Mouse (Mus musculus) thymus, adult 2 months (tissue): ENCODE data around the gene Limk2. TPM values are rescaled to one million over a fixed set of nuclear protein-coding genes. Genes with fewer than 3 reads are reported as not detected.

Experiments used
- DNase-seq: peaks from one replicate; pipeline ENCODE4 v3.0.0; 2021
- H3K27ac ChIP-seq: fragments of 200-500 bp; 2 replicates; pipeline ENCODE4 v1.5.1; 2012; ENCODE audit warnings: low read length, control low read depth; ENCODE audit not compliant: control insufficient read depth, insufficient read depth
- H3K27me3 ChIP-seq: fragments of 200-500 bp; 2 replicates; pipeline ENCODE4 v1.6.1; 2012; ENCODE audit warnings: mild to moderate bottlenecking, low read length, moderate library complexity, mixed read lengths; ENCODE audit not compliant: control insufficient read depth, insufficient read depth
- H3K36me3 ChIP-seq: fragments of 200-500 bp; 2 replicates; pipeline ENCODE4 v1.6.1; 2012; ENCODE audit warnings: mild to moderate bottlenecking, low read length, moderate library complexity; ENCODE audit not compliant: control insufficient read depth, insufficient read depth
- H3K4me1 ChIP-seq: fragments of 200-500 bp; replicated peaks from 2 replicates; pipeline ENCODE4 v1.6.1; 2012; ENCODE audit warnings: low read length; ENCODE audit not compliant: control insufficient read depth, insufficient read depth
- H3K4me3 ChIP-seq: fragments of 200-500 bp; 2 replicates; pipeline ENCODE4 v1.5.1; 2012; ENCODE audit warnings: mild to moderate bottlenecking, low read length, control low read depth, moderate library complexity; ENCODE audit not compliant: control insufficient read depth, insufficient read depth
- CTCF ChIP-seq: fragments of 200-500 bp; IDR thresholded peaks from 2 replicates; pipeline ENCODE4 v1.5.1; 2012; ENCODE audit warnings: mild to moderate bottlenecking, control low read depth, low read length, moderate library complexity, borderline replicate concordance; ENCODE audit not compliant: control insufficient read depth, poor library complexity, insufficient read depth; ENCODE audit errors: extremely low read depth
- POLR2A ChIP-seq: fragments of 200-500 bp; IDR thresholded peaks from 2 replicates; pipeline ENCODE4 v1.6.1; 2012; ENCODE audit warnings: mild to moderate bottlenecking, low read length, control low read depth, moderate library complexity; ENCODE audit not compliant: control insufficient read depth, poor library complexity, insufficient read depth; ENCODE audit errors: extremely low read depth
- WGBS: fragments of 180-500 bp; shearing (Covaris S2); methylation state at CpG from one replicate; pipeline ENCODE4 v1.1.7; 2018; 5-methylcytosine and 5-hydroxymethylcytosine counted together
- polyA plus RNA-seq: library from polyadenylated mRNA; depleted of rRNA; stranded (reverse); fragments of >200 nt; gene quantifications from 2 replicates; pipeline ENCODE4 v1.2.3, GENCODE M21; 2012

Gene Limk2
- polyA plus RNA-seq, 1 experiment = 185 TPM

- Histone ChIP-seq H3K36me3 (peaks cover 34% of the 10 kb centered on the region), H3K4me1 (peaks cover 27% of the 10 kb centered on the region), H3K27me3 (no peaks in the 10 kb centered on the region), H3K4me3 (no peak overlapping the region), H3K27ac (no peak overlapping the region)
- TF ChIP-seq CTCF = no peak
- no peak for TF ChIP-seq POLR2A
- DNase-seq = no peak
Observed at GRCm38 (mm10) chr11:3347835-3348195, 61.2 kb downstream of the Limk2 start.

DNA sequence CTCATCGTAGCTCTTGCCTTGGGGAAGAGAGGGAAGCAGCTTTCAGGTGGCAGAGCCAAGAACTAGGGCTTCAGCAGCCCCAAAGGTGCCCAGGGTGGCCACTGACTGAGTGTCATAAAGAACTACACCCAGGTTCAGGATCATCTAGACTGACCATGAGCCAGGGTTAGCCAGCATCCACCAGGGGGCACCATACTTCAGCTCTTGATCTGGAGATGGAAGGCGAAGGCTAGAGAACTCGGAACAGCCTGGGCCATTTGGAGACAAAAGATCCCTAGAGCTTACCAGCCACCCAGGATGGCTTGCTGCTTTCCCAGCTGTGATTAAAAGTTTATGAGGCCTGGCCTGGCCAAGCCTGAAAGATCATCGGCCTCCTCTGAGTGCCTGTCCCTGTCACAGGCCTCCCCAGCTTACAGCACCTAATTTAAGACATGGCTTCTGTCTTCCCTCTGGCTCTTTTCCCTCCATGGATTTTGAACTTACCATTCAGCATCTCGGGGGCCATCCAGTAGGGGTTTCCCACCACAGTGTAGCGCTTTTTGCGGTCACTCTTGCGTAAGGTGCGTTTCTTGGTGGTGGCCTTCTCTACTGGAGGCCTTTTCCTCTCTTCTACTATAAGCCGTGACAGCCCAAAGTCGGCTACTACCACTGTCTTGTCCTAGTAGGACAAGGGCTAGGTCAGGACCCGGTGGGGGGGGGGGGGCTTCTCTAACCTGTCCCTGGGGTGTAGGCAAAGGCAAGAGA is 61.7 kb downstream of the Limk2 start:
- peak overlapping the region; percentile 9; the same call in 1 of the 2 replicates for H3K27ac ChIP-seq
- peak; percentile 87 for DNase-seq
- TF ChIP-seq POLR2A = no peak
- peak; percentile 51; the same call in 1 of the 2 replicates for TF ChIP-seq CTCF
- peaks cover 27% of the 10 kb centered on the region for H3K4me1 ChIP-seq
- no peaks in the 10 kb centered on the region for H3K27me3 ChIP-seq
- no peak overlapping the region for H3K4me3 ChIP-seq
- H3K36me3 ChIP-seq = peaks cover 38% of the 10 kb centered on the region
- 74% methylated on average over 12 of the region's 12 CpGs for WGBS

GRCm38 (mm10) chr11:3346351-3346750 is 62.6 kb downstream of the Limk2 start:
- H3K4me3 ChIP-seq = no peak overlapping the region
- H3K27me3 ChIP-seq = no peaks in the 10 kb centered on the region
- DNase-seq = no peak
- H3K36me3 ChIP-seq = peaks cover 41% of the 10 kb centered on the region
- H3K4me1 ChIP-seq = peaks cover 30% of the 10 kb centered on the region
- H3K27ac ChIP-seq = no peak overlapping the region
- 95% methylated on average over 7 of the region's 7 CpGs for WGBS
- TF ChIP-seq CTCF (no peak), POLR2A (no peak)

DNA sequence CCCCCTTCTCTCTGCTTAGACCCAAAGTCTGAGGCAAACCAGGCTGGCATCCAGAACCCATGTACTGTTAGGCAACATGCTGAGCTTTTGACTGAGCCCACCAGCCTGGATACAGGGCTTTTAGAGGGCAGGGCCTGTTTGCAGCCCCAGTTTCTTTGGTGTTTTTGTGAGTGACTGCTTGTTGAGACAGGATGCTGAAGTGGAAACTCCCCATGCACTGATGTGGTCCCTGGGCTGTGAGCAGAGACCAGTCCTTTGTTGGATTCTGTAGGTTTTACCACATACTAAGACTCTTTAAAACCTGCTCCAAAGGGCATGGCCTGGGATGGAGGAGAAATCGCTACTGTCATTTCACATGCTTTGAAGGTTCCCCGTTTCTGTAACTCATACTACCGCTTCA is 64.1 kb downstream of the Limk2 start:
- H3K4me1 ChIP-seq = peaks cover 37% of the 10 kb centered on the region
- H3K4me3 ChIP-seq = no peak overlapping the region
- no peaks in the 10 kb centered on the region for H3K27me3 ChIP-seq
- 94% methylated on average over 3 of the region's 3 CpGs for WGBS
- peaks cover 38% of the 10 kb centered on the region for H3K36me3 ChIP-seq
- DNase-seq = no peak
- peak overlapping the region; percentile 27 for H3K27ac ChIP-seq
- TF ChIP-seq POLR2A (no peak), CTCF (no peak)

DNA sequence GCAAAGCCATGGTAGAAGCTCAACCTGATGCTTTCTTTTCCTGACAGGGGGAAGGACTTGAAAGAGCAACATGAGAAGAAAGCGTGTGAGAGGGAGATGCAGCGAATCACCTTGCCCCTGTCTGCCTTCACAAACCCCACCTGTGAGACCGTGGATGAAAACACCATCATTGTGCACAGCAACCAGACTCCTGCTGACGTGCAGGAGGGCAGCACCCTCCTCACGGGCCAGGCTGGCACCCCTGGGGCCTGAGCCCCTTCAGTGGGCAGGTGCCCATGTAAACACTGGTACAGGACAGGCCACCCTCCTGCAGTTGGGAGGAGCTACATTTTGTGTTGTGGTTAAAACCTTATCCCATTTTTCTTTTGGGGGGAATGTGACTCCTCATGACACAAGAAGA is 67.5 kb downstream of the Limk2 start:
- TF ChIP-seq POLR2A = no peak
- no peak for TF ChIP-seq CTCF
- H3K4me3 ChIP-seq = no peak overlapping the region
- H3K36me3 ChIP-seq = peaks cover 42% of the 10 kb centered on the region
- DNase-seq = no peak
- H3K4me1 ChIP-seq = peaks cover 54% of the 10 kb centered on the region
- peak overlapping the region; percentile 20; the same call in 1 of the 2 replicates for H3K27ac ChIP-seq
- H3K27me3 ChIP-seq = no peaks in the 10 kb centered on the region
- whole genome bisulfite sequencing = 85% methylated on average over 5 of the region's 5 CpGs

DNA sequence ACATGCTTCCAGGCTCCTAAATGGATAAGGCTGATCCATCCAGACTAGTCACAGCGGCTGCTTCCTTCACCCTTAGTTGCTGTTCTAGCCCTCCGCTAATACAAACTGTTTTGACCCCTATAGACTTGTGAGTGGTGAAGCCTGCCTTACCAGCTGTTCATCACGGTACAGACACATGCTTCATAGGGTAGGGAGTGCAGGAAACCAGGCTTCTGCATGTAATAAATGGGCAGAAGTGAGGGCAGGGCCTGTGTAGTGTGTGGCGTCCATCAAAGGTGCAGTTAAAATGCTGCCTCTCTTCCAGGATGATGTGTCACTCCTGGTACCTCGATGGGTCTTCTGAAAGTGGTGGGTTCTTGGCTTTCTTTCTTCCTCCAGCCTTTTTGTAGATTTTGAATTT is 71.0 kb downstream of the Limk2 start:
- Histone ChIP-seq H3K4me3 (no peak overlapping the region), H3K4me1 (peaks cover 67% of the 10 kb centered on the region), H3K27ac (peak overlapping the region; percentile 30; the same call in 1 of the 2 replicates), H3K27me3 (no peaks in the 10 kb centered on the region), H3K36me3 (peaks cover 34% of the 10 kb centered on the region)
- no peak for TF ChIP-seq POLR2A
- no peak for TF ChIP-seq CTCF
- DNase-seq = no peak
- WGBS = 75% methylated on average over 5 of the region's 5 CpGs

DNA sequence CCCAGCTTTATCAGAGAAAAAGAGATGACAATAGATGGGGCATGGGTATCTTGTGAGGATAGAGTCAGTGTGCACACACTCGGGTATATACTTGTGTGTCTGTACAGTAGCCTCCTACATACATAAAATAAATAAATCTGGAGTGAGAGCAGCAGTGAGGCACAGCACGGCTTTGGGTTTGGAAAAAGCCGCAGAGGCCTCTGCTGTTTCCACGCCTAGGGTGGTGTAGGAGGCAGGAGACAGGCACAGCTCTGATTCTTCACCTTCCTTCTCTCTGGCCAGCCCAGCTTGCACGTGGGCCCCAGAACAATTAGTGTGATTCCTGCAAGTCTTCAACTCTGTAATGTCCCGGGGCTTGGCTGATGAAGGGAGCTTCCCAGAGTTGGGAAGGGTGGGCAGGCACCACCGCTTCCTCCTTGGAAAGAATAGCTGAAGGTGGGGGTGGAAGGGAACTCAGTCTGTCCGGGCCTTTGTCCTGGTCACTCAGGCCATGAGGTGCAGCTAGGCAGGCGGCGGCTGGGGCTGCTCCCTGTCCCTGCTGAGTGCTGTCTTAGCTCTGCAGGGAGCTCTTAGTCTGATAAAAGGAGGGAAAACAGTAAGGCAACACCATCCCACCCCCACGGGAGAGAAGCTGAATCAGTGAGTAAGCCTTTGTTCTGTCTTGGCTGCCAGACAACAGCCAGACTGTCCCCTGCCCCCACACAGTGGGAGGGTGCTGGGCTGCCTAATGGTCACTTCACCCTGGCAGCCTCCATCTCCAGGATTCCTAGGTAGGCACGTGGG is 71.6 kb downstream of the Limk2 start:
- Histone ChIP-seq H3K4me3 (no peak overlapping the region), H3K27ac (peak overlapping the region; percentile 14; the same call in 1 of the 2 replicates), H3K4me1 (peaks cover 72% of the 10 kb centered on the region), H3K27me3 (no peaks in the 10 kb centered on the region), H3K36me3 (peaks cover 28% of the 10 kb centered on the region)
- whole genome bisulfite sequencing = 79% methylated on average over 12 of the region's 12 CpGs
- DNase-seq = no peak
- no peak for TF ChIP-seq POLR2A
- no peak for TF ChIP-seq CTCF
